Mouse (Mus musculus) stomach, embryonic 14.5 days (tissue): ENCODE measurements around the gene Tbpl1. TPM values are rescaled to one million over a fixed set of nuclear protein-coding genes. Genes with fewer than 3 reads are reported as not detected.

Experiments
- ATAC-seq: fragments of 200-750 bp; cut with Nextera tagmentation; 2 replicates; pipeline ENCODE4 v1.8.0; 2017; ENCODE audit warnings: low read depth, moderate TSS enrichment; ENCODE audit not compliant: insufficient number of reproducible peaks, insufficient read depth, low FRiP score
- H3K27ac ChIP-seq: fragments of 300-500 bp; sonication (generic); 2 replicates; pipeline ENCODE4 v1.5.1; 2014; ENCODE audit warnings: mild to moderate bottlenecking, low read length, moderate library complexity, mixed read lengths
- H3K27me3 ChIP-seq: fragments of 300-500 bp; sonication (generic); 2 replicates; pipeline ENCODE4 v1.6.1; 2014; ENCODE audit warnings: low read length, control low read depth, mixed read lengths; ENCODE audit not compliant: control insufficient read depth, insufficient read depth
- H3K36me3 ChIP-seq: fragments of 300-500 bp; sonication (generic); 2 replicates; pipeline ENCODE4 v1.6.1; 2014; ENCODE audit warnings: mild to moderate bottlenecking, control low read depth, low read length, moderate library complexity, mixed read lengths; ENCODE audit not compliant: control insufficient read depth, insufficient read depth
- H3K4me1 ChIP-seq: fragments of 300-500 bp; sonication (generic); 2 replicates; pipeline ENCODE4 v1.6.1; 2014; ENCODE audit warnings: low read length, control low read depth, mixed read lengths; ENCODE audit not compliant: control insufficient read depth, insufficient read depth
- H3K4me2 ChIP-seq: fragments of 300-500 bp; sonication (generic); replicated peaks from 2 replicates; pipeline ENCODE4 v1.6.1; 2014; ENCODE audit warnings: low read depth, low read length, control low read depth
- H3K4me3 ChIP-seq: fragments of 300-500 bp; sonication (generic); 2 replicates; pipeline ENCODE4 v1.5.1; 2014; ENCODE audit warnings: low read depth, low read length, control low read depth
- H3K9ac ChIP-seq: fragments of 300-500 bp; sonication (generic); replicated peaks from 2 replicates; pipeline ENCODE4 v1.6.1; 2014; ENCODE audit warnings: low read depth, mild to moderate bottlenecking, control low read depth, low read length, moderate library complexity, mixed read lengths
- H3K9me3 ChIP-seq: fragments of 300-500 bp; sonication (generic); 2 replicates; pipeline ENCODE4 v1.6.1; 2016; ENCODE audit warnings: low read depth, low read length, control low read depth; ENCODE audit not compliant: control insufficient read depth
- WGBS: fragments of 180-500 bp; shearing (Covaris S2); extraction: QIAGEN DNeasy Blood & Tissue Kit; methylation state at CpG from one replicate; pipeline ENCODE4 v1.1.7; 2014; 5-methylcytosine and 5-hydroxymethylcytosine counted together
- polyA plus RNA-seq: library from polyadenylated mRNA; unstranded; fragments of >200 nt; fragmentation: Nextera tagmentation; extraction: Ambion mirVana; gene quantifications from 2 replicates; pipeline ENCODE4 v1.2.1, GENCODE M21; 2014

Tbpl1 gene
- 67.9 and 74.7 TPM in 2 replicates for polyA plus RNA-seq

DNA sequence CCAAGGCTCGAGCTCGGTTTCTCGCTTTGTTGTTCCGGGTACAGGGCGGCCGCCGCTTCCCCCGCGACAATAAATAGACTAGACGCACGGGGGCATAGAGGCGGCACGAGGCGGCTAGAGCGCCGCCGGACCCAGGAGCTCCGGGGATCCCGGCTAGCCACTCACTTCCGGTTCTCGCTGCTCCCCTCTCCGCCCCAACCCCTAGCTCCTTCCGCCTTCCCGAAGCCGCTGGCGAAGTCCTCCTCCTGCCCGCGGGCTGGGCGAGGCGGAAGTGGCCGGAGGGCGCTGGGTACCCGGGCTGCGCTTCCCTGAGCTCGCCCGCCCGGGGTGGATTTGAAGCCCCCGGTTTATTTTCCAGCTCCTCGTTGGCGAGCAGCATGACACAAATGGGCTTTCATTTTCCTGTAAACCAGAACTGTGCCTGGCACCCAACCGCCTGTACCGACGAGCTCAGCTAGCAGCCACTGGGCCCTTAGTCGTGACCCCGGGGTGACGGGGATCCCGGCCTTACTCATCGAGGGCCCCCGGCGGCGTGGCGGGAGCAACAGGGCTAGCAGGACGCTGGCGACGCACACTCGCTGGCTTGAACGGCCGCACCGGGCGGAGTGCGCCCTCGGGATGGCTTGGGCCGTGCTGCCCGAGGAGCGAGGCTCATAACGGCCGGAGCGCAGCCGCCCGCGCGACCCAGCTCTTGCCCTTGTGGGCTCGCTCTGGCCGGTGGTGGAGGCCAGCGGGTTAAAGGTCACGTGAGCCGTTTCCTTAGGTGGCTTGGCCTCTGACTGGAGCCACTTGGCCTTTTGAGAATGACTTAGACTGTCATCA lies at the start of gene Tbpl1:
Gene Tbpl1 (minus strand): TSS at position 667 of the 822 bp plus-strand sequence.
- Histone ChIP-seq H3K4me1 (peaks cover 12% of the 10 kb centered on the region), H3K36me3 (no peaks in the 10 kb centered on the region), H3K9ac (peak within 1 kb of the TSS; percentile 92), H3K27ac (peak within 1 kb of the TSS; percentile 91), H3K4me2 (peak within 1 kb of the TSS; percentile 92), H3K4me3 (peak within 1 kb of the TSS; percentile 97), H3K27me3 (no peaks in the 10 kb centered on the region), H3K9me3 (no peaks in the 10 kb centered on the region)
- WGBS: under 1% methylated on average over 74 of the region's 77 CpGs
- ATAC-seq: peak; percentile 99

DNA sequence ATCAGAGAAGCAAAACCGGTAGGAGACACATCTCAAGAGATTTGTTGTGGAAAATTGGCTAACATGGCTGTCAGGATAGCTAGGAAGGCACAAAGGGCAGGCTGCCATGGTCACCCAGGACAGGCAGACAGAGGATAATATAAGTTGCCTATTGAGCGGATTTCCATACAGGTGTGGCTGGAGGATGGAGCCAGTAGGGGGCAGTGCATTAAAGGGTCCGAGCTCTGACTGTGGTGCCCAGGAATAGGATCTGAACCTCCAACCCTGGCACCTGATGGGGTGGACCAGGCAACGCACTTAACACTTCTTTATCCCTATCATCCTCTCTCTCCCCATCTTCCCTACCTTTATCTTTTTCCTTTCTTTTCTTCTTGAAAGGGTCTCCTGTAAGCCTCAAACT lies 49.7 kb upstream of the Tbpl1 start:
- H3K9me3 ChIP-seq: no peaks in the 10 kb centered on the region
- 38% methylated on average over 4 of the region's 4 CpGs for WGBS
- no peak overlapping the region for H3K4me3 ChIP-seq
- H3K9ac ChIP-seq: no peak overlapping the region
- no peaks in the 10 kb centered on the region for H3K27me3 ChIP-seq
- H3K4me1 ChIP-seq: no peaks in the 10 kb centered on the region
- no peak overlapping the region for H3K27ac ChIP-seq
- H3K36me3 ChIP-seq: no peaks in the 10 kb centered on the region
- ATAC-seq: no peak
- H3K4me2 ChIP-seq: no peak overlapping the region

DNA sequence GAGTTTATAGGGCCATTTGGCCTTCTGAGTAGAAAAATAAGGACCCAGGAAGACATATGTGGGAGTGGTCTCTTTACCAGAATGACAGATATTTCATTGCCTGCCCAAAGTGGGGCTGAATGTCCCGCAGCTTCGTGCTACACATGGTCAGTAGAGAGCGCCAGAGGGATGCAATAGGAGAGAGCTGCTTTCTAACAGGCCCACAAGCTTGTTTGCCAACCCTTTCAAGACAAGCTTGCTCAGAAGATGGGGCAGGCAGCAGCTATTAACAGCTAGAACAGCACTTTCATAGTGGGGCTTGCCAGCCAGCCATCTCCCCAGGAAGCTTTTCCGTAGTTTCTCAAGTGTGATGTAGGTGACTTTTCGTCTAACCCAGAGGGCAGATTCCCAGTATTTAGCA lies 46.2 kb upstream of the Tbpl1 start:
- WGBS: 15% methylated on average over 5 of the region's 5 CpGs
- Histone ChIP-seq H3K4me1 (no peaks in the 10 kb centered on the region), H3K9me3 (no peaks in the 10 kb centered on the region), H3K4me2 (no peak overlapping the region), H3K27ac (no peak overlapping the region; the same call in 1 of the 2 replicates), H3K27me3 (no peaks in the 10 kb centered on the region), H3K36me3 (no peaks in the 10 kb centered on the region), H3K9ac (no peak overlapping the region), H3K4me3 (no peak overlapping the region)
- no peak for ATAC-seq

DNA sequence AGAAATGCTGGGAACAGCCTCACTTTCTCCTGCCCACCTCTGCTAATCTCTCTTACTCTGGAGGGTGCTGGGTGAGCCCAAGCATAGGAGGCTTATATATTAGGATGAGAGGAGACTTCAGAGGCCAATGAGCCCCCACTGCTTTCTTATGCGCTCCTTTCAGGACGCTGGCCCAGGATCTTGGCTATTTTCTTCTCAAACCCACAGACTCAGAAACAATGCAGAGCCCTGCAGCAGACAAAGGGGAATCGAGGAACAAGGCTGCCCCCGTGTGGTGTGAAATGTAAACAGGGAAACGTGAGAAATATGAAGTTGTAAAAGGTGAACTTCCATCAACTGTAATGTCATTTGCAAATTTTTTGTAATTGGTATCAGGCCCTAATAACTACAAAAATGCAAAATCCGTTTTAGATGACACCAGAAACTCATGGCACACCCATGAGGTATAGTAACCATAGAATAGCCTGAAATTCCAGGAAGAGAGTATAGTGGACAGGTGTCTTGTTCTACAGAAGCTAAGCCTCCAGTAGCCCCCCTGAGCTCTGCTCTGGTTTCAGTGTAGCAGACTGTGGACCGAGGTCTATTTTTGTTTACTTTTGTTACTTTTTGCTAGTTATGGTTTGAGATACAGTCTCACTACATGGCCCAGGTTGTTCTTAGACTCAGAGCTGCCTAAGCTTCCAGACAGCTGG lies 44.4 kb upstream of the Tbpl1 start:
- Histone ChIP-seq H3K27ac (no peak overlapping the region), H3K36me3 (no peaks in the 10 kb centered on the region), H3K4me1 (no peaks in the 10 kb centered on the region), H3K27me3 (no peaks in the 10 kb centered on the region), H3K9ac (no peak overlapping the region), H3K9me3 (no peaks in the 10 kb centered on the region), H3K4me2 (no peak overlapping the region), H3K4me3 (no peak overlapping the region)
- 14% methylated on average over 7 of the region's 7 CpGs for WGBS
- ATAC-seq: no peak

DNA sequence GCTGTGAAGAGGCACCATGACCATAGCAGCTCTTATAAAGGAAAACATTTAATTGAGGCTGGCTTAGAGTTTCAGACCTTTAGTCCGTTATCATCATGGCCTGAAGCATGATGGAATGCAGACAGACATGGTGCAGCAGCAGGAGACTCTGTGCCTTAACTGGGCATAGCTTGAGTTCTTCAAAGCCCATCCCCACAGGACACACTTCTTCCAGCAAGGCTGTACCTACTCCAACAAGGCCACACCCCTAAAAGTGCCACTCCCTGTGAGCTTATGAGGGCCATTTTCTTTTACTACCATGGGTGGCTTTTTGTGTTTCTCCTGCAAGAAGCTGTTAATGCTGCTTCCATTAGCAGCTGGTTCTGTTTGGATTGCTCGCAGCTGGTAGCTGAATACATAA lies 43.7 kb upstream of the Tbpl1 start:
- Histone ChIP-seq H3K4me1 (no peaks in the 10 kb centered on the region), H3K9me3 (no peaks in the 10 kb centered on the region), H3K9ac (no peak overlapping the region), H3K4me3 (no peak overlapping the region), H3K36me3 (no peaks in the 10 kb centered on the region), H3K27ac (no peak overlapping the region), H3K27me3 (no peaks in the 10 kb centered on the region), H3K4me2 (no peak overlapping the region)
- 69% methylated on average over 2 of the region's 2 CpGs for WGBS
- no peak for ATAC-seq

DNA sequence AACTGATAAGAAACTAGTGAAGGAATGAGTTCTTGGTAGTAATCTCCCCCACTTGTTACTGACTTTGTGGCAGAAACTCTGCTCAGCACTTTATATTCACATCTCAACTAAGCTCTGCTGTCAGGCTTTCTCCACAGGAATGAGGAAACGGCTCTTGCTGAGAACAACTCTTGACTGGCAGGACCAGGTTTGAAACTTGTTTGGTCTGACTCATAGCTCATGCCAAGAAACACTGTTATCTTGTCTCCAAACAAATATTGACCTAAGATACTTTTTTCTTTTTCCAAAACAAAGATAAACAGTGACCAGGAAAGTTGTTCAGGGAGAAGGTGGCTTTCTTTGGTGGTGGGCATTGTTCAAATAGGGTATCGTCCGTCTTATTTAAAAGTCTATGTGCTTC lies 42.9 kb upstream of the Tbpl1 start:
- Histone ChIP-seq H3K4me3 (no peak overlapping the region), H3K9ac (no peak overlapping the region), H3K27me3 (no peaks in the 10 kb centered on the region), H3K36me3 (no peaks in the 10 kb centered on the region), H3K4me1 (no peaks in the 10 kb centered on the region), H3K4me2 (no peak overlapping the region), H3K9me3 (no peaks in the 10 kb centered on the region), H3K27ac (no peak overlapping the region)
- peak; percentile 86 for ATAC-seq
- 76% methylated on average over 3 of the region's 3 CpGs for WGBS

DNA sequence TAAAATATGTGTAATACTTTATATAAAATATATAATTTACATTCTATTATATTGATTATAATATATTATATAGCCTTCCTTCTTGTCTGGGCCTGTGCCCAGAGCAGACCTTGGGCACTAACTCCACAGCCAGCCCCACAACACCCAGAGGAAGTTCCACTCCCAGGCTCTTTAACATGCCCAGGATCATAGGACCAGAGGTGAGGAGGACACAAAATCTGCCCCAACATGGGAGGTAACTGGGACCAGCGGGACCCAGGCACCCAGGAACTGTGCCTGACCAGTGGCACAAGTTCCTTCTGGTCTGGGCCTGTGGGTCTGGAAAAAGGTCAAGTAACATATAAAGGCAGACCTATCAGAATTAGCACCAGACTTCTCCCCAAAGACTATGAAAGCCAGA lies 22.5 kb upstream of the Tbpl1 start:
- no peaks in the 10 kb centered on the region for H3K27me3 ChIP-seq
- H3K9ac ChIP-seq: no peak overlapping the region
- no peak overlapping the region for H3K27ac ChIP-seq
- no peaks in the 10 kb centered on the region for H3K36me3 ChIP-seq
- ATAC-seq: no peak
- WGBS: 92% methylated on average over 1 of the region's 1 CpGs
- H3K4me1 ChIP-seq: no peaks in the 10 kb centered on the region
- no peaks in the 10 kb centered on the region for H3K9me3 ChIP-seq
- H3K4me2 ChIP-seq: no peak overlapping the region
- H3K4me3 ChIP-seq: no peak overlapping the region

DNA sequence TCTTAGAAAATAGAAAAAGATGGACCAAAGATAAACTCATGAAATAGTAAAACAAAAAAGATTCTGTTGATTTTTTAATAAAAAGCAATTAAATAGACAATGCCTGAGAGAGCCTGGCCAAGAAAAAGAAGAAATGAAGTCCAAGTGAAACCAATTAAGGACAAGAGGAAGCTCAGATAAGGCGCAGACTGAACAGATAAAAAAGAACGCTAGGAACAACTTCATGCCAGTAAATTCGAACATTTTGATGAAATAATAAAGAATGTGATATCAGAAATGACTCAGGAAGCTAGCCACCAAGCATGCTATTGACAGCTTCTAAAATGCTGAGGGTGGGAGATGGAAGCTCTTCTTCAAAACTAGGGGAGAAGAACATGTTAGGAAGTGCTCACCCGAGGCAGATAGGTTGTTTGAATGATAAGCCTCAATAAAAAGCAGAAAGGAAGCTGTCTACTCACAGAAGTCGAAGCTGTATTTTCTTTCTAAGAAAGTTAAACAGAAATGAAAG lies 19.5 kb upstream of the Tbpl1 start:
- 65% methylated on average over 5 of the region's 5 CpGs for WGBS
- Histone ChIP-seq H3K27me3 (no peaks in the 10 kb centered on the region), H3K27ac (no peak overlapping the region)

More for the DNA sequence above, 19.5 kb upstream of the Tbpl1 start:
- H3K4me2 ChIP-seq: no peak overlapping the region
- H3K4me1 ChIP-seq: no peaks in the 10 kb centered on the region
- no peaks in the 10 kb centered on the region for H3K9me3 ChIP-seq
- no peak for ATAC-seq
- no peaks in the 10 kb centered on the region for H3K36me3 ChIP-seq
- H3K9ac ChIP-seq: no peak overlapping the region
- H3K4me3 ChIP-seq: no peak overlapping the region
